Mouse (Mus musculus): Measurements from ENCODE around the gene Bri3. TPM values are rescaled to one million over a fixed set of nuclear protein-coding genes. Genes with fewer than 3 reads are reported as not detected.

Gene Bri3
- polyA plus RNA-seq, 1 experiment from 2014 or later = 121 TPM

DNA sequence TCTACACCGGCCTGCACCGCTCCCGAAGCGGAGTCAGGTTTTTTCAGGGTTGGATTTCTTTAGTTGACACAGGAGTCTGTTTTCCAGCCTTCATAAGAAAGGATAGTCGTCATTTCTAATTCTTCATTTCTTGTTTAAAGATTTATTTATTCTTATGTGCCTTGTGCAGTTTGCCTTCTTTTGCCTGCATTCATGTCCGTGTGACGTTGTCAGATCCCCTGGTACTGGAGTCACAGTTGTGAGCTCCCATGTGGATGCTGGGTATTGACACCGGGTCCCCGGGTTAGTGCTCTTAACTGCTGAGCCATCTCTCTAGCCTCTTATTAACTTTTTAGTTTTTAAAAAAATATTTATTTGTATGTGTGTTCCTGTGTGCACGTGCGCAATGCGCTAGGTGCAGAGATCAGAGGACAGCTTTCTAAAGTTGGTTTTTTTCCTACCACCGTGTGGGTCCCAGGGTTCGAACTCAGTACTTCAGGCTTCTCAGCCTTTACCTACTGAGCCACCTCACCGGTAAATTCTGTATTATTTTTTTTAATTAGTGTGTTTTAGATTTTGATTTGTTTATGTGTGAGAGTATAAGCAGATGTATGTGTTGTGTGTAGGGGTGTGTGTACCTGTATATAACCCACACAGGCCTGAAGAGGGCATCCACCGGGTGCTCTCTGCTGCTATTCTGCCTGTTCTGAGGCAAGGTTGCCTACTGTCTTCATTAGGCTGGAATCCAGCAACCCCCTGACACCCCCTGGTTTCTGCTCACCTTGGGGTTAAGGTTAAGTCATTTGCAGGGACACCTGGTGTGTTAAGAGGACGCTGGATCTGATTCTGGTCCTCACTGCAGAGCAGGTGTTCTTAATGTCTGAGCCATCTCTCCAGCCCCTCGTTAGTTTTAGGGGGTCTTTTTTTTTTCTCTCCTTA is 20.1 kb upstream of the Bri3 start:
- Histone ChIP-seq H3K27ac (ENCODE audit: low read depth, low read length) (peak overlapping the region; percentile 29; the same call in 1 of the 2 replicates), H3K4me3 (ENCODE audit: low read depth, low read length) (peak overlapping the region; percentile 61), H3K9ac (ENCODE audit: low read length) (peak overlapping the region; percentile 78), H3K4me1 (ENCODE audit: control insufficient read depth, insufficient read depth, low read length) (peaks cover 5% of the 10 kb centered on the region), H3K36me3 (ENCODE audit: control insufficient read depth, insufficient read depth, low read length) (no peaks in the 10 kb centered on the region), H3K9me3 (ENCODE audit: control insufficient read depth, low read length) (no peaks in the 10 kb centered on the region), H3K4me2 (ENCODE audit: low read depth) (peak overlapping the region; percentile 77), H3K27me3 (ENCODE audit: control insufficient read depth, insufficient read depth, low read length) (no peaks in the 10 kb centered on the region)
- ATAC-seq (ENCODE audit: insufficient read depth, low FRiP score, low TSS enrichment) (peak; percentile 46; the same call in 1 of the 2 replicates), DNase-seq (ENCODE audit: low spot score) (no peak)
- 23% methylated on average over 18 of the region's 18 CpGs for WGBS

DNA sequence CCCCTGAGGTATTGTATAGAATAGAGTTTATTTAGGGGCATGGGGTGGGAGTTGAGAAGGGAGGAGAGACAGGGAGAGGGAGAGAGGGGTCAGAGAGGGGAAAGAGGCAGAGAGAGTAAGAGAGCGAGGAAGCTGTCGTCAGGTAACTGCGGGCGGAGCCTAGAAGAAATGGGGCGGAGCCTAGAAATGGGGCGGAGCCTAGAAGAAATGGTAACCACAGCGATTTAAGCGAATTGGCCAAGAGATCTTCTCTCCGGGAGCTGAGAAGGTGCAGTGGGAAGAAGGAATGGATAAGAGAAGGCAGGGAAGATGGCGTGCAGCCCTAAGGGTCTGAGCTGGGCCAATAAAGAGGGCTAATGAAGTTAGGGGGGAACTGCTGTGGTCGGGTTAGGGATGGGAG is 18.0 kb upstream of the Bri3 start:
- no peak overlapping the region for H3K9ac ChIP-seq (ENCODE audit: low read length)
- ATAC-seq (ENCODE audit: insufficient read depth, low FRiP score, low TSS enrichment) = no peak
- no peaks in the 10 kb centered on the region for H3K9me3 ChIP-seq (ENCODE audit: control insufficient read depth, low read length)
- no peak overlapping the region for H3K27ac ChIP-seq (ENCODE audit: low read depth, low read length)
- H3K4me1 ChIP-seq (ENCODE audit: control insufficient read depth, insufficient read depth, low read length) = peaks cover 5% of the 10 kb centered on the region
- no peak overlapping the region for H3K4me3 ChIP-seq (ENCODE audit: low read depth, low read length)
- no peaks in the 10 kb centered on the region for H3K27me3 ChIP-seq (ENCODE audit: control insufficient read depth, insufficient read depth, low read length)
- H3K36me3 ChIP-seq (ENCODE audit: control insufficient read depth, insufficient read depth, low read length) = no peaks in the 10 kb centered on the region
- WGBS = 27% methylated on average over 11 of the region's 11 CpGs
- no peak overlapping the region for H3K4me2 ChIP-seq (ENCODE audit: low read depth)
- DNase-seq (ENCODE audit: low spot score) = no peak

DNA sequence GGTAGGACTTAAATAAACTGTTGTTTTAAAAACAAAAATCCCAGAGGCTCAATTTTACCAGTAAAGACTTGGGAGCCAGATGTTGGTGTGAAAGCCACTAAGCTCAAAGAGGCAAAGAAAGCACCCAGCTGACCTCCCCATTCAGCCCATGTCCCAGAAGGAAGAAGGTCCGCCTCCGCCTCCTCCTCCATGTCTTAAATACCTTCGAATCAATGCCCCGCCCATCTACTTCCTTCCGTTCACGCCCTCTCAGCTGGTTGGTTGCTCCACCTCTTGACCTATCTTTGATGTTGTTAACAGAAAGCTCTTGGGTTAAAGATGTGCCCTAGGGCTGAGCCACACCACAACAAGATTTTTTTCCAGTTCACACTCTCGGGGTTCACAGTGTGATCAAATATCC is 14.0 kb upstream of the Bri3 start:
- DNase-seq (ENCODE audit: low spot score) = no peak

DNA sequence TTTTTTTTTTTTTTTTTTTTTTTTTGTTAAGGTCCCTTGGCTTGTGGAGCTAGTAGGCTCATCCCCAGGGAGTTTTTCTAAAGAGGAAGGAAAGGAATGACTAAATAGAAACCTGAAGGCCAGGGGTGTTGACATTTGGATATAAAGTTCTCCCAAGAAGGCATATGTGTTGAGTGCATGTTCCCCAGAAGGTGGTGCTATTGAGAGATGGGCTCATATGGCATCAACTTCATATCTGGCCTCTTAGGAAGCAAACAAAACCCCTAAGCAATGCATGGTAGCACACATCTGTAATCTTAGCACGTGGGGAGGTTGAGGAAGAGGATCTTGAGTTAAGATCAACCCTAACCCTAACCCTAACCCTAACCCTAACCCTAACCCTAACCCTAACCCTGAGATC is 12.8 kb upstream of the Bri3 start:
- Histone ChIP-seq H3K4me2 (ENCODE audit: low read depth) (no peak overlapping the region), H3K27me3 (ENCODE audit: control insufficient read depth, insufficient read depth, low read length) (no peaks in the 10 kb centered on the region), H3K36me3 (ENCODE audit: control insufficient read depth, insufficient read depth, low read length) (no peaks in the 10 kb centered on the region), H3K9me3 (ENCODE audit: control insufficient read depth, low read length) (no peaks in the 10 kb centered on the region), H3K9ac (ENCODE audit: low read length) (no peak overlapping the region), H3K27ac (ENCODE audit: low read depth, low read length) (no peak overlapping the region), H3K4me3 (ENCODE audit: low read depth, low read length) (no peak overlapping the region), H3K4me1 (ENCODE audit: control insufficient read depth, insufficient read depth, low read length) (no peaks in the 10 kb centered on the region)
- WGBS = 75% methylated on average over 1 of the region's 1 CpGs
- DNase-seq (ENCODE audit: low spot score) = no peak
- ATAC-seq (ENCODE audit: insufficient read depth, low FRiP score, low TSS enrichment) = no peak

More for the DNA sequence above, 14.0 kb upstream of the Bri3 start:
- no peak overlapping the region for H3K4me3 ChIP-seq (ENCODE audit: low read depth, low read length)
- WGBS = 88% methylated on average over 7 of the region's 7 CpGs
- no peak overlapping the region for H3K27ac ChIP-seq (ENCODE audit: low read depth, low read length)
- H3K36me3 ChIP-seq (ENCODE audit: control insufficient read depth, insufficient read depth, low read length) = no peaks in the 10 kb centered on the region
- ATAC-seq (ENCODE audit: insufficient read depth, low FRiP score, low TSS enrichment) = no peak
- H3K9me3 ChIP-seq (ENCODE audit: control insufficient read depth, low read length) = no peaks in the 10 kb centered on the region
- no peaks in the 10 kb centered on the region for H3K27me3 ChIP-seq (ENCODE audit: control insufficient read depth, insufficient read depth, low read length)
- H3K4me2 ChIP-seq (ENCODE audit: low read depth) = no peak overlapping the region
- no peak overlapping the region for H3K9ac ChIP-seq (ENCODE audit: low read length)
- no peaks in the 10 kb centered on the region for H3K4me1 ChIP-seq (ENCODE audit: control insufficient read depth, insufficient read depth, low read length)

DNA sequence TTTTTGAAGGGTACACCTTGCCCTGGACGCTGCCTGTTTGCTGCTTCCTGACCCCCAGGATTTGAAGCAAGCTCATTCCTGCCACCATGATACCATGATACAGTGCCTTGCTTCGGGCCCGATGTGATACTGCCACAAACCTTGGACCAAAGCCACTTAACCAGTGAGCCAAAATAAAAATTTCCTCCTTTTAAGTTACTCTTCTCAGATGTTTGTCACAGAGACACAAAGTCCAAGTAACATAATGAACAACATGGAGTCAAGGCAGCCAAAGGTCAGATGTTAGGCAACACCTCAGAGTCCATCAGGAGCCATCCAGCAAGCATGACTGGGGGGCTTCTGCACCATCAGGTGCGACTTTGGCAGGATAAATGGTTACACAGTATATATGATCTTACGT is 11.7 kb upstream of the Bri3 start:
- Histone ChIP-seq H3K36me3 (ENCODE audit: control insufficient read depth, insufficient read depth, low read length) (no peaks in the 10 kb centered on the region), H3K9ac (ENCODE audit: low read length) (no peak overlapping the region), H3K9me3 (ENCODE audit: control insufficient read depth, low read length) (no peaks in the 10 kb centered on the region), H3K4me2 (ENCODE audit: low read depth) (no peak overlapping the region), H3K4me1 (ENCODE audit: control insufficient read depth, insufficient read depth, low read length) (no peaks in the 10 kb centered on the region), H3K4me3 (ENCODE audit: low read depth, low read length) (no peak overlapping the region), H3K27me3 (ENCODE audit: control insufficient read depth, insufficient read depth, low read length) (no peaks in the 10 kb centered on the region), H3K27ac (ENCODE audit: low read depth, low read length) (no peak overlapping the region)
- DNase-seq (ENCODE audit: low spot score) = no peak
- no peak for ATAC-seq (ENCODE audit: insufficient read depth, low FRiP score, low TSS enrichment)
- WGBS = 86% methylated on average over 5 of the region's 5 CpGs

DNA sequence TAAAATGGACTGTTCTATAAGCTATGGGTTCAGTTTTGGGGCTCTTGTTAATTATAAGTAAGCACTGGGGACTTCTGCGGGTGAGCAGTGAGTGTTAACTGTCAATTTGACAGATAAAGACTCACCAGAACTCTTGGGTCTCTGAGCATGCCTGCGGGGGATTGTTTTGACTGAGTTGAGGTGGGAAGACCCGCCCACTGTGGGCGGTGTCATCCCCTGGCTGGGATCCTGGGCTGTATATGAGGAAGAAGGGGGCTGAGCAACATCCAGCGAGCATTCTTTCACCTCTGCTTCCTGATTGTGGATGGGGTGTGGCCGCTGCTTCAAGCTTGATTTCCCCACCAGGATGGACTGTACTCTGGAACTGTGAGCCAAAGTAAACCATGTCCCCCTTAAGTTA is 10.0 kb upstream of the Bri3 start:
- Histone ChIP-seq H3K27me3 (ENCODE audit: control insufficient read depth, insufficient read depth, low read length) (no peaks in the 10 kb centered on the region), H3K9ac (ENCODE audit: low read length) (no peak overlapping the region), H3K9me3 (ENCODE audit: control insufficient read depth, low read length) (no peaks in the 10 kb centered on the region), H3K4me2 (ENCODE audit: low read depth) (no peak overlapping the region), H3K36me3 (ENCODE audit: control insufficient read depth, insufficient read depth, low read length) (no peaks in the 10 kb centered on the region), H3K27ac (ENCODE audit: low read depth, low read length) (no peak overlapping the region), H3K4me1 (ENCODE audit: control insufficient read depth, insufficient read depth, low read length) (no peaks in the 10 kb centered on the region), H3K4me3 (ENCODE audit: low read depth, low read length) (no peak overlapping the region)
- no peak for ATAC-seq (ENCODE audit: insufficient read depth, low FRiP score, low TSS enrichment)
- WGBS = 76% methylated on average over 6 of the region's 6 CpGs
- no peak for DNase-seq (ENCODE audit: low spot score)

DNA sequence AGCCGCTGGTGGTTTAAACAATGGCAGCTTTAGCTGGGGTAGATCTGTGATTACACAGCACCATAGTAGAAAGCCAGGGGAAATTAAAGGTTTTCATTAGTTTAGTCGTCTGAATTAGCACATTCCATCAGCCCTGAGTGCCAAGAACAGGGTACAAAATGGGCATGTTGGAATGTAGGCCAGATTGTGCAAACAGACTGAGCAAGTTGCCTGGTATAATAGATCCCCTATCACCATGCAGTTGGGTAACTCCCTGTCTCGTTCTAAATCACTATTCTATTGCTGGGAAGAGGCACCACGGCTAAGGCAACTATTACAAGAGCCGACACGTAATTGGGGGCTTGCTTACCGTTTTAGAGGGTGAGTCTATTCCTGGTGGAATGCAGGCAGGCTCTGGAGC is 9.5 kb upstream of the Bri3 start:
- Histone ChIP-seq H3K4me3 (ENCODE audit: low read depth, low read length) (no peak overlapping the region), H3K4me2 (ENCODE audit: low read depth) (no peak overlapping the region), H3K27ac (ENCODE audit: low read depth, low read length) (no peak overlapping the region), H3K9ac (ENCODE audit: low read length) (no peak overlapping the region), H3K27me3 (ENCODE audit: control insufficient read depth, insufficient read depth, low read length) (no peaks in the 10 kb centered on the region), H3K4me1 (ENCODE audit: control insufficient read depth, insufficient read depth, low read length) (no peaks in the 10 kb centered on the region), H3K36me3 (ENCODE audit: control insufficient read depth, insufficient read depth, low read length) (no peaks in the 10 kb centered on the region), H3K9me3 (ENCODE audit: control insufficient read depth, low read length) (no peaks in the 10 kb centered on the region)
- no peak for DNase-seq (ENCODE audit: low spot score)
- WGBS = 85% methylated on average over 7 of the region's 7 CpGs
- ATAC-seq (ENCODE audit: insufficient read depth, low FRiP score, low TSS enrichment) = no peak

DNA sequence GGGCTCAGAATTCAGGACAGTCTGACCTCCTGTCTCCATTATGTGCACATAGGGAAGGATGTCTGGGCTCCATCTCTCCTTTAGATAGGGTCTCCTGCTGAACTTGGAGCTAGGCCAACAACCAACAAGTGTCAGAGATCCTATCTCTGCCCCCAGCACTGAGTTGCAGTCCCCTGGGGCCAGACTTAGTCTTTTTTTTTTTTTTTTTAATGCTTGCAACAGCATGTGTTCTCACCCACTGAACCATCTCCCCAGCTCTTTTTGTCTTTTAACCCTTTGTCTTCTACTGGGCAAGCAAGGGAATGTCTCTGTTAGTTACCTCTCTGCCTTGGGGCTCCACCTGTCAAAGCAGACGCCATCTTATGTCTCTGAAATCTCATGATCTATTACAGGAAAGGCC is 5.3 kb upstream of the Bri3 start:
- 67% methylated on average over 1 of the region's 1 CpGs for WGBS
- Histone ChIP-seq H3K4me1 (ENCODE audit: control insufficient read depth, insufficient read depth, low read length) (no peaks in the 10 kb centered on the region), H3K9ac (ENCODE audit: low read length) (no peak overlapping the region), H3K27ac (ENCODE audit: low read depth, low read length) (no peak overlapping the region), H3K27me3 (ENCODE audit: control insufficient read depth, insufficient read depth, low read length) (no peaks in the 10 kb centered on the region), H3K9me3 (ENCODE audit: control insufficient read depth, low read length) (no peaks in the 10 kb centered on the region), H3K36me3 (ENCODE audit: control insufficient read depth, insufficient read depth, low read length) (no peaks in the 10 kb centered on the region), H3K4me2 (ENCODE audit: low read depth) (no peak overlapping the region), H3K4me3 (ENCODE audit: low read depth, low read length) (no peak overlapping the region)
- DNase-seq (ENCODE audit: low spot score) (no peak), ATAC-seq (ENCODE audit: insufficient read depth, low FRiP score, low TSS enrichment) (no peak)

DNA sequence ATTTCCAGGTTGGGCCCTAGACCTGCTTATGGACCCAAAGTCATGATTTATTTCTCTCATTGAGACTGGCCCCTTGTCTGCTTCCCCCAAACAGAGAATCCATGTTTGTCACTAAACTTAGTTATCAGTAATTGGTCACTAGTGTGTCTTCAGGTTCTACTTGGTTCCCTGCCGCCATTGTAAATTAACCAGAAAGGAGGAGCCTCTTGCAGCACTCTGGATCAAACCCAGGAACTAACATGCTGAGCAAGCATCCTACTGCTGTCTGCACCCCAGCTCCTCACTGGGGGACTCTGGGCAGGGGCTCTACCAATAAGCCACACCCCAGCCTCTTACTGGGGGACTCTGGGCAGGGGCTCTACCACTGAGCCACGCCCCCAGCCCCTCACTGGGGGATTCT is 1.4 kb downstream of the Bri3 start:
- Histone ChIP-seq H3K4me2 (ENCODE audit: low read depth) (no peak overlapping the region), H3K4me1 (ENCODE audit: control insufficient read depth, insufficient read depth, low read length) (no peaks in the 10 kb centered on the region), H3K4me3 (ENCODE audit: low read depth, low read length) (no peak overlapping the region), H3K36me3 (ENCODE audit: control insufficient read depth, insufficient read depth, low read length) (no peaks in the 10 kb centered on the region), H3K9ac (ENCODE audit: low read length) (no peak overlapping the region), H3K27ac (ENCODE audit: low read depth, low read length) (no peak overlapping the region), H3K27me3 (ENCODE audit: control insufficient read depth, insufficient read depth, low read length) (no peaks in the 10 kb centered on the region), H3K9me3 (ENCODE audit: control insufficient read depth, low read length) (no peaks in the 10 kb centered on the region)
- WGBS = 67% methylated on average over 2 of the region's 2 CpGs
- ATAC-seq (ENCODE audit: insufficient read depth, low FRiP score, low TSS enrichment) = no peak
- no peak for DNase-seq (ENCODE audit: low spot score)

Data from neural tube, embryonic 11.5 days (tissue).